Mouse (Mus musculus): ENCODE measurements around the gene Gata2. TPM values are rescaled to one million over a fixed set of nuclear protein-coding genes. Genes with fewer than 3 reads are reported as not detected.

Gata2 gene
- polyA plus RNA-seq, 1 experiment from 2014 or later: 20.6 TPM

- H3K27ac ChIP-seq: no peak overlapping the region
- H3K4me2 ChIP-seq: no peak overlapping the region
- H3K9ac ChIP-seq: no peak overlapping the region
- no peak overlapping the region for H3K4me3 ChIP-seq
- ATAC-seq (ENCODE audit: low FRiP score): no peak
- no peaks in the 10 kb centered on the region for H3K36me3 ChIP-seq
- WGBS: 67% methylated on average over 4 of the region's 4 CpGs
- no peaks in the 10 kb centered on the region for H3K9me3 ChIP-seq
- H3K27me3 ChIP-seq: peaks cover 50% of the 10 kb centered on the region
- H3K4me1 ChIP-seq (replicated peaks): peaks cover 7% of the 10 kb centered on the region
Measured at GRCm38 (mm10) chr6:88184671-88185070, 9.0 kb upstream of the Gata2 start.

- 85% methylated on average over 6 of the region's 6 CpGs for WGBS
- no peak overlapping the region for H3K4me3 ChIP-seq
- H3K9me3 ChIP-seq: no peaks in the 10 kb centered on the region
- H3K27ac ChIP-seq: no peak overlapping the region
- H3K27me3 ChIP-seq: peaks cover 82% of the 10 kb centered on the region
- peaks cover 21% of the 10 kb centered on the region for H3K4me1 ChIP-seq (replicated peaks)
- ATAC-seq (ENCODE audit: low FRiP score): no peak
- no peaks in the 10 kb centered on the region for H3K36me3 ChIP-seq
- H3K9ac ChIP-seq: no peak overlapping the region
- H3K4me2 ChIP-seq: no peak overlapping the region
Measured at GRCm38 (mm10) chr6:88188148-88188547, 5.5 kb upstream of the Gata2 start.

- peak overlapping the region; percentile 62 for H3K9ac ChIP-seq
- peak overlapping the region; percentile 77 for H3K4me2 ChIP-seq
- H3K36me3 ChIP-seq: no peaks in the 10 kb centered on the region
- peaks cover 90% of the 10 kb centered on the region for H3K27me3 ChIP-seq
- ATAC-seq (ENCODE audit: low FRiP score): peak; percentile 71
- 1% methylated on average over 56 of the region's 56 CpGs for whole genome bisulfite sequencing
- peak overlapping the region; percentile 47 for H3K4me3 ChIP-seq
- no peaks in the 10 kb centered on the region for H3K9me3 ChIP-seq
- H3K4me1 ChIP-seq (replicated peaks): peaks cover 33% of the 10 kb centered on the region
- peak overlapping the region; percentile 76 for H3K27ac ChIP-seq
Measured at GRCm38 (mm10) chr6:88189312-88190042, 4.2 kb upstream of the Gata2 start.

GRCm38 (mm10) chr6:88190043-88190309 is 3.7 kb upstream of the Gata2 start:
- ATAC-seq (ENCODE audit: low FRiP score): no peak
- Histone ChIP-seq H3K4me3 (peak overlapping the region; percentile 47), H3K4me2 (peak overlapping the region; percentile 77), H3K27me3 (peaks cover 92% of the 10 kb centered on the region), H3K9me3 (no peaks in the 10 kb centered on the region), H3K4me1 (replicated peaks) (peaks cover 33% of the 10 kb centered on the region), H3K36me3 (no peaks in the 10 kb centered on the region), H3K27ac (peak overlapping the region; percentile 76), H3K9ac (peak overlapping the region; percentile 62; the same call in 1 of the 2 replicates)
- under 1% methylated on average over 13 of the region's 13 CpGs for WGBS

- H3K27ac ChIP-seq: peak overlapping the region; percentile 76
- H3K27me3 ChIP-seq: peaks cover 97% of the 10 kb centered on the region
- H3K4me1 ChIP-seq (replicated peaks): peaks cover 33% of the 10 kb centered on the region
- peak overlapping the region; percentile 47 for H3K4me3 ChIP-seq
- WGBS: 1% methylated on average over 49 of the region's 49 CpGs
- no peaks in the 10 kb centered on the region for H3K9me3 ChIP-seq
- H3K9ac ChIP-seq: no peak overlapping the region
- H3K36me3 ChIP-seq: no peaks in the 10 kb centered on the region
- peak overlapping the region; percentile 77 for H3K4me2 ChIP-seq
- ATAC-seq (ENCODE audit: low FRiP score): peak; percentile 11; the same call in 1 of the 2 replicates
Measured at GRCm38 (mm10) chr6:88190310-88191023, 3.2 kb upstream of the Gata2 start.

GRCm38 (mm10) chr6:88191024-88191365 is 2.7 kb upstream of the Gata2 start:
- ATAC-seq (ENCODE audit: low FRiP score): no peak
- H3K4me3 ChIP-seq: no peak overlapping the region; the same call in 1 of the 2 replicates
- no peaks in the 10 kb centered on the region for H3K9me3 ChIP-seq
- H3K4me1 ChIP-seq (replicated peaks): peaks cover 33% of the 10 kb centered on the region
- no peak overlapping the region for H3K4me2 ChIP-seq
- H3K9ac ChIP-seq: no peak overlapping the region
- H3K36me3 ChIP-seq: no peaks in the 10 kb centered on the region
- peak overlapping the region; percentile 48 for H3K27ac ChIP-seq
- WGBS: 9% methylated on average over 6 of the region's 6 CpGs
- H3K27me3 ChIP-seq: peaks cover 97% of the 10 kb centered on the region

- peaks cover 37% of the 10 kb centered on the region for H3K4me1 ChIP-seq (replicated peaks)
- H3K36me3 ChIP-seq: no peaks in the 10 kb centered on the region
- H3K4me2 ChIP-seq: no peak overlapping the region
- H3K27me3 ChIP-seq: peaks cover 97% of the 10 kb centered on the region
- no peak for ATAC-seq (ENCODE audit: low FRiP score)
- no peak overlapping the region for H3K9ac ChIP-seq
- 10% methylated on average over 4 of the region's 4 CpGs for WGBS
- peak overlapping the region; percentile 48 for H3K27ac ChIP-seq
- H3K9me3 ChIP-seq: no peaks in the 10 kb centered on the region
- no peak overlapping the region for H3K4me3 ChIP-seq
Measured at GRCm38 (mm10) chr6:88191411-88192070, 2.1 kb upstream of the Gata2 start.

GRCm38 (mm10) chr6:88192756-88193155 is 935 bp upstream of the Gata2 start:
- no peak overlapping the region for H3K4me3 ChIP-seq
- peaks cover 49% of the 10 kb centered on the region for H3K4me1 ChIP-seq (replicated peaks)
- WGBS: 10% methylated on average over 8 of the region's 8 CpGs
- peaks cover 97% of the 10 kb centered on the region for H3K27me3 ChIP-seq
- no peak overlapping the region for H3K27ac ChIP-seq
- H3K9me3 ChIP-seq: no peaks in the 10 kb centered on the region
- H3K9ac ChIP-seq: no peak overlapping the region
- no peaks in the 10 kb centered on the region for H3K36me3 ChIP-seq
- H3K4me2 ChIP-seq: no peak overlapping the region
- ATAC-seq (ENCODE audit: low FRiP score): no peak

GRCm38 (mm10) chr6:88194053-88194977 is 624 bp downstream of the Gata2 start:
- 1% methylated on average over 58 of the region's 58 CpGs for WGBS
- Histone ChIP-seq H3K9me3 (no peaks in the 10 kb centered on the region), H3K27me3 (peaks cover 97% of the 10 kb centered on the region), H3K4me2 (peak overlapping the region; percentile 54), H3K36me3 (no peaks in the 10 kb centered on the region), H3K4me3 (peak overlapping the region; percentile 41), H3K9ac (peak overlapping the region; percentile 70), H3K27ac (peak overlapping the region; percentile 76), H3K4me1 (replicated peaks) (peaks cover 61% of the 10 kb centered on the region)
- ATAC-seq (ENCODE audit: low FRiP score): no peak

GRCm38 (mm10) chr6:88194978-88195325 is 1.3 kb downstream of the Gata2 start:
- Histone ChIP-seq H3K27ac (0 out of 2 replicates have a peak overlapping the region, but pooled peaks have one; percentile 2), H3K4me1 (replicated peaks) (peaks cover 59% of the 10 kb centered on the region), H3K4me2 (peak overlapping the region; percentile 54), H3K27me3 (peaks cover 98% of the 10 kb centered on the region), H3K9ac (peak overlapping the region; percentile 70; the same call in 1 of the 2 replicates), H3K4me3 (peak overlapping the region; percentile 41), H3K36me3 (no peaks in the 10 kb centered on the region), H3K9me3 (no peaks in the 10 kb centered on the region)
- WGBS: 9% methylated on average over 7 of the region's 7 CpGs
- ATAC-seq (ENCODE audit: low FRiP score): no peak

GRCm38 (mm10) chr6:88196054-88196732 is 2.5 kb downstream of the Gata2 start:
- no peak for ATAC-seq (ENCODE audit: low FRiP score)
- Histone ChIP-seq H3K4me3 (peak overlapping the region; percentile 41), H3K36me3 (no peaks in the 10 kb centered on the region), H3K27ac (no peak overlapping the region), H3K27me3 (peaks cover 98% of the 10 kb centered on the region), H3K4me2 (peak overlapping the region; percentile 54), H3K9ac (peak overlapping the region; percentile 63), H3K4me1 (replicated peaks) (peaks cover 48% of the 10 kb centered on the region), H3K9me3 (no peaks in the 10 kb centered on the region)
- 2% methylated on average over 33 of the region's 33 CpGs for WGBS

Measured in hindbrain, embryonic 13.5 days (tissue).